Mouse (Mus musculus): ENCODE data around the gene Tmem110.

Tmem110 gene

GRCm38 (mm10) chr14:30904307-30904706 is 78.9 kb downstream of the Tmem110 start:
- no peak for DNase-seq (ENCODE audit: low spot score)

GRCm38 (mm10) chr14:30906001-30906400 is 80.6 kb downstream of the Tmem110 start:
- DNase-seq (ENCODE audit: low spot score): no peak

- no peak for DNase-seq (ENCODE audit: low spot score)
These were observed 82.5 kb downstream of the Tmem110 start for GRCm38 (mm10) chr14:30907814-30908265.

GRCm38 (mm10) chr14:30911141-30911540 is 85.8 kb downstream of the Tmem110 start:
- no peak for DNase-seq (ENCODE audit: low spot score)

GRCm38 (mm10) chr14:30912641-30913040 is 87.3 kb downstream of the Tmem110 start:
- DNase-seq (ENCODE audit: low spot score): no peak

GRCm38 (mm10) chr14:30913404-30913803 is 88.0 kb downstream of the Tmem110 start:
- DNase-seq (ENCODE audit: low spot score): no peak

GRCm38 (mm10) chr14:30916516-30916915 is 91.1 kb downstream of the Tmem110 start:
- no peak for DNase-seq (ENCODE audit: low spot score)

GRCm38 (mm10) chr14:30922053-30922670 is 96.8 kb downstream of the Tmem110 start:
- no peak for DNase-seq (ENCODE audit: low spot score)

- DNase-seq (ENCODE audit: low spot score): peak; percentile 29
These were observed 98.2 kb downstream of the Tmem110 start, which contains the start of gene Itih3 for GRCm38 (mm10) chr14:30923375-30924105. Gene Itih3, minus strand, starts transcription at chr14:30923760.

- no peak for DNase-seq (ENCODE audit: low spot score)
These were observed 100.1 kb downstream of the Tmem110 start for GRCm38 (mm10) chr14:30925492-30925891.

Data from left cerebral cortex, adult 11 months (tissue).